Mouse (Mus musculus) right cerebral cortex, postnatal 25 days (tissue): ENCODE measurements around the gene Lmntd2.
A peak's percentile ranks its signal among the peaks of the same experiment; 100 is the strongest.

Experiments
- DNase-seq: peaks from one replicate; pipeline ENCODE4 v3.0.0; 2022

Gene Lmntd2

DNA sequence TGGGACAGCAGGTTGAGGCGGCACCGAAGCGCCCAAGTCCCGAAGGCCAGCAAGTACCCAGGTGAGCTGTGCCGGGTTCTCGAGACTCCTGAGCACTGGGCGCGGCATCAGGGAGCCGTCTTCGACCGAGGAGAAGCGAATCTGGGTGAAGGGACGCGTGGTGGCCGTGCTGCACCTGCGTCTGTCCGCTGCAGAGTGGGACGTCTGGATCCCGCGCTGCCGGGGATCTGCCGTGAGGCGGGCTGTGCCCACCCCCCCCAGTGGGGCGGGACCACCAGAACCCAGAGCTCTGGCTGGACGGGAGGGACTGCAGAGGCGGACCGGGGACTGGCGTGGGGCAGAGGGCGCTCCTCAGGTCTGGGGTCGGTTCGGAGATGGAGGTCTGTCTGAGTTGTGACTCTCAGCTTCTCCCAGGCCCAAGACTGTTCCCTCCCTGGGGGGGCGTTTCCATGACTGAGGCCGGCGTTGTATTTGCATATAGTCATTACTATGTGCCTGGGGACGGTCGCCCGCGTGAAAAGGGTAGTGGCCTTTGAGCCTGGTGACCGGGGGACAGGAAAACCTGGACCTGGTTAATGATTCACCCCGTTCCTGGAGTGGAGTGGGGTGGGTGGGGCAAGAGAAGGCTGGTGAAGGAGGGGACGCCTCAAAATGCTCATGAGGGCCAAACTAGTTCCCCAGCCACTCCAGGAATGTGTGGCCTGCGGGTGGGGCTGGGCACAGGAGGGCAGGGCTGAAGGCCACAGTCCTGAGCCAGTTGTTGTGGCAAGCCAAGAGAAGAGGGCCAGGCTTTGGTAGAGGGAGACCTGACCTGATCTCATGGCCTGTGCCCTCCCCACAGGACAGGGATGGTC lies 2.2 kb upstream of the Lmntd2 start:
- DNase-seq: no peak

DNA sequence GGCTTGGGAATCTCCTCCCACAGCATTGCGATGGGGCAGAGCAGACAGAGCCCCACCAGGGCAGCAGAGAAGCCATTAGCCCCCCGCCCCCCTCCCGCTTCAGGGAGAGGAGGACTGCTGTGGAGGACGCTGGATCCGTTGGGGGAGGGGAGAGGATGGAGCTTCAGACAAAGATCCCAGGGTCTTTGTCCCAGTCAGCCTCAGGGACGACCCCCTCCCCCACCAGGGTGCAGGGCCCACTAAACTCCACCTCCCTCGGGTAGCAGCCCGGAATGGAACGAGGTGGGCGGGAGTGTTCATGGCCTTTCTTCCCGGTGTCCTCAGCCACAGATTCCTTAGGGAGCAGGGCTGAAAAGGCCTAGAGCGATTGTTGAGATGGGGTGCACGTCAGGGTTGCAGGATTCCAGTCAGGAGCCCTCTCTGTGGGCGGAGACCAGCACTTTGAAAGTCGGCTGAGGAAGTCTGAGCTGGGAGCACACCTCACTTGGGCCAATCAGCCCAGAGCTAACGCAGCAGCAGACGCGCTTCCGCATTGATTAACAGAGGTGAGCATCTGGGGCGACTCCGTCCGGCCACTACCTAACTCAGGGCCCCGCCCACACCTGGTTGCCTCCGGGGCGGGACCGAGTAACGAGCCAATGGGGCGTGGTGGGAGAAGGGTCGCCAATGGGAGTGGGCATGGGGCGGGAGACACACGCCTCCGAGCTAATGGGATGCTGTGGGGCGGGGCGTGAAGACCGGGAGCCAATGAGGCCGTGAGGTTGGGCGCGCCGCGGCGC lies 1.4 kb upstream of the Lmntd2 start, which contains the start of gene Rassf7:
Gene Rassf7, plus strand, starts transcription at position 760 of the 779 bp plus-strand sequence.
- peak; percentile 76 for DNase-seq

GRCm38 (mm10) chr7:141214310-141214709 lies 430 bp upstream of the Lmntd2 start:
- no peak for DNase-seq

DNA sequence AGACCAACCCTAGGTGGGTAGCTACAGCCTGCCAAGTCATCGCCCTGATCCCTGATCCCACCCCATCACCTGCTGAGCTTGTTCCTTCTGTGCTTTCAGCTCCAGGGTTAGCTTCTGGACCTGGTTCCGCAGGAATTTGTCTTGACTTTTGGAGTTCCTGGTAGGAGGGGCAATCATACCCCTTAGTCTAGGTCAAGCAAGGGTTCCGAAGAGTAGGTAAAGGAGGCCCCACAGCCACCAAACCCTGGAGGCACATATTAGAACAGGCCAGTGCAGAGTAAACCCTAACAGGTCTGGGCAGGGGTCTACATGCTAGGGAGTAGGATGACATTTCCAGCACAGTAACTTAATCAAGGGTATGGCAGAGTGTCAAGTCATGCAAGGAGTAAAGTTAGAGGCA lies 747 bp downstream of the Lmntd2 start:
- no peak for DNase-seq

GRCm38 (mm10) chr7:141210606-141211131 lies 3.2 kb downstream of the Lmntd2 start:
- DNase-seq: no peak

GRCm38 (mm10) chr7:141210137-141210536 lies 3.7 kb downstream of the Lmntd2 start:
- no peak for DNase-seq

GRCm38 (mm10) chr7:141209526-141209925 lies 4.4 kb downstream of the Lmntd2 start:
- no peak for DNase-seq

- no peak for DNase-seq
These were observed 7.5 kb downstream of the Lmntd2 start for GRCm38 (mm10) chr7:141206182-141206937.

DNA sequence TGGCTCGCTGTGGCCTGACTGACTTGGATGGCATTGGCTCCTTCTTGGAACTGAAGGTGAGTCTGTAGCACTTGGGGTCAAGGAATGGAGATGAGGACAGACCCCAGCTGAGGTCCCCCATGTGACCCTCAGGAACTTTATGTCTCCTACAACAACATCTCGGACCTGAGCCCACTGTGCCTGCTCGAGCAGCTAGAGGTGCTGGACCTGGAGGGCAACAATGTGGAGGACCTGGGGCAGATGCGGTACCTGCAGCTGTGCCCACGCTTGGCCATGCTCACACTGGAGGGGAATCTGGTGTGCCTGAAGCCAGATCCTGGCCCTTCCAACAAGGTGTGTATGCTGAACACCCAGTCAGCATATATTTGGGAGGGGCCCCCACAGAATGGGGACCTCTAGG lies 8.4 kb downstream of the Lmntd2 start:
- no peak for DNase-seq

DNA sequence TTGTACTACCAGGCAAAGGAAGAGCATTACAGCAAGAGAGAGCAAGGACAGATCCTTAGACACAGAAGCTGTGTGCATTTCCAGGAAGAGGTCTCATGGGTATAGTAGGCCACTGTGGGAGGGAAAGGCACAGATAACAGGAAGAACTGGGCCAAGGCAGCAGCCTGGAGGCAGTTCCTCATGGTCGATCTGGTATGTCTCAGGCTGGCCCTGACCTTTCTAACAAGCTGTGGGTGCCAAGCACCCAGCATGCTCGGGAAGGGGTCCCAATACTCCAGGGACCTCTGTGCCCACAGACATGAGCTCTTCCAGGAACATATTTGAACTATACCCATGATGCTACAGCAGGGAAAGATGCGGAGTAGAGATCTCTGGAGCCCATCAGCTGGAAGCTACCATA lies 9.3 kb downstream of the Lmntd2 start:
- no peak for DNase-seq

- DNase-seq: no peak
These were observed 15.8 kb downstream of the Lmntd2 start for GRCm38 (mm10) chr7:141198121-141198520.

GRCm38 (mm10) chr7:141196619-141197282 lies 17.1 kb downstream of the Lmntd2 start:
- DNase-seq: no peak

DNA sequence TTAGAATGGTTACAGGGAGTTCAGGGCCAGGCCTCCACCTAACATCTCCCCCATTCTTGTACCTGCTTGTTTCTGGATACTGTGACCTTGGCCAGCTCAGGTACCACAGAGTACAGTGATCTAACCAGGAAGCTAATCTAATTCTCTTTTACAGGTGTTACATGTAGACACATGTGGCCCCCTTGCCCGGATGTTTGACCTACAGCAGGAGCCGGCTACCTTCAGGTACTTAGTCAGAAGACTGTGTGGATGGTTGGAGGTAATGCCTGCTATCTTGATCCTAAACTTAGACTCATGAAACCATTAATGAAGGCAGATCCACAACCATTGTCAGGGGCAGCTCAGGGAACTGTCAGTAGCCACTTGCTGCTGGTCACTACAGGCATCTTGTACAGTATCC lies 18.1 kb downstream of the Lmntd2 start:
- no peak for DNase-seq

DNA sequence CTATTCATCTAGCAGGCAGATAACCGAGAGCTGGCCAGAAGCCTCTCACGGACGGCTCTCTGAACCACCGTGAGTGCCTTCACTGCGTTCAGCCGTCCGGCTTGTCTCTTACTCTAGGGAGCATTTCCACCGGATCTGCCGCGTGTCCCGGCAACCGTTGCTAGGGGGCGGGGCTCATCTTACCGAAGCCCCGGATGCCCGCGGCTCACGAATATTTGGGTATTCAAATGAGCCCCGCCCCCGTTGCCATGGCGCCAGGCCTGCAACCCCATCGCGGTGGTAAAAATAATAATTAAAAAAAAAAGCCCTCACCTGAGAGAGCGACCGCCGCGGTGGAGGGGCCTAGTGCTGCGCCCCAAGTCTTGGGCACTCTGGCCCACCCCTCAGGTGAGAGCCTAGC lies 19.1 kb downstream of the Lmntd2 start:
- DNase-seq: peak; percentile 85

- no peak for DNase-seq
These were observed 19.5 kb downstream of the Lmntd2 start for GRCm38 (mm10) chr7:141194409-141194808.

- DNase-seq: peak; percentile 99
These were observed 19.9 kb downstream of the Lmntd2 start, which contains the start of the genes Hras and Lrrc56 for GRCm38 (mm10) chr7:141193948-141194347. Hras (minus strand) TSS chr7:141194005. Lrrc56 (plus strand) TSS chr7:141194157.

- peak; percentile 62 for DNase-seq
These were observed 20.5 kb downstream of the Lmntd2 start for GRCm38 (mm10) chr7:141193348-141193856.

- no peak for DNase-seq
These were observed 21.0 kb downstream of the Lmntd2 start for GRCm38 (mm10) chr7:141192776-141193347.

DNA sequence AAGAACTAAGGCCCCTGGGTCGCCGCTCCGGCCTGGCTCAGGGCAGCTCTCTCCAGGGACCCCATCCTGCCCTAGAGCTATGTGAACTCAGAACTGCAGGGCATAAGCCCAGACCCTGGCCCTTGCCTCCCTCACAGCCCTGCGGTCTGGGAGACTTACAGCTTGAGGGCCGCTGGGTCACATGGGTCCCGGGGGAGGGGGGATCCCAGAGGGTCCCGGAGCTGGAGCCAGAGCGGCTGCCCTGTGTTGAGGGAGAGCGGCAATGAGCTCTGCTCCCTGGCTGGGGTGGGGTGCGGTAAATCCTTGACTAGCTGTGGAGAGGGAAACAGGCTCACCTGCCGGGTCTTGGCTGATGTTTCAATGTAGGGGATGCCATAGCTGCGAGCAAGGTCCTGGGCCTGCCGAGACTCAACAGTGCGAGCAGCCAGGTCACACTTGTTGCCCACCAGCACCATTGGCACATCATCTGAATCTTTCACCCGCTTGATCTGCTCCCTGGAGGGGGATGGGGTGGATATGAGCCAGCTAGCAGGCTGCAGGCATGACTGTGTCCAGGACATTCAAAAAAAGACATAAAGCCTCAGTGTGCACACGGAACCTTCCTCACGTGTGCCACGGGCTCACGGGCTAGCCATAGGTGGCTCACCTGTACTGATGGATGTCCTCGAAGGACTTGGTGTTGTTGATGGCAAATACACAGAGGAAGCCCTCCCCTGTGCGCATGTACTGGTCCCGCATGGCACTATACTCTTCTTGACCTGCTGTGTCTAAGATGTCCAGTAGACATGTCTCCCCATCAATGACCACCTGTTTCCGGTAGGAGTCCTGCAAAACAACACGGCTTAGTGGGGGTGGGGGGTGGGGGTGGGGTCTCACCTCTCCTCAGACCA lies 21.8 kb downstream of the Lmntd2 start:
- no peak for DNase-seq

DNA sequence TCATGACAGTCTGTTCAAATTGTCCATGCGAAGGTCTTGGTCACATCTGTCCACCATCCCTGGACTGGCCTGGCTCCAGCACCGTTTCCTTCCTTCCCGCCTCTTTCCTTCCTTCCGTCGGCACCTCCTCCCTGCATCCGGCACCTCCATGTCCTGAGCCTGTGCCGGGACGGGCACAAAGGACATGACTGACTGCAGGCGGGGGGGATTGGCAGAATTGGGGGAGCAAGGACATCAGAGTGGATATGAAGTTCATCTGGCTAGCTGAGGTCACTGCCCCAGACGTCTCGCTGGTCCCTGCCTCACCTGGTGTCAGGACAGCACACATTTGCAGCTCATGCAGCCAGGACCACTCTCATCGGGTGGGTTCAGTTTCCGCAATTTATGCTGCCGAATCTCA lies 22.8 kb downstream of the Lmntd2 start:
- no peak for DNase-seq

- DNase-seq: no peak
These were observed 23.7 kb downstream of the Lmntd2 start for GRCm38 (mm10) chr7:141190220-141190619.
